Mouse (Mus musculus) liver, embryonic 14.5 days (tissue): ENCODE results near the gene Npas3. TPM values are rescaled to one million over a fixed set of nuclear protein-coding genes. Genes with fewer than 3 reads are reported as not detected.

Source experiments
- ATAC-seq: fragments of 200-750 bp; cut with Nextera tagmentation; 2 replicates; pipeline ENCODE4 v1.8.0; 2017; ENCODE audit warnings: moderate number of reproducible peaks, mild to moderate bottlenecking, moderate library complexity; ENCODE audit not compliant: insufficient read depth
- DNase-seq, 3 experiments: peaks; one replicate each; pipeline ENCODE4 v3.0.0-alpha.2; 2012 to 2013; ENCODE audit warnings: low read depth in 3 of 3, low spot score in 3 of 3
- H3K27ac ChIP-seq: fragments of 300-500 bp; sonication (generic); 2 replicates; pipeline ENCODE4 v1.5.1; 2014; ENCODE audit warnings: moderate library complexity, mild to moderate bottlenecking, control low read depth, inconsistent platforms
- H3K27me3 ChIP-seq: fragments of 300-500 bp; sonication (generic); 2 replicates; pipeline ENCODE4 v1.6.1; 2014; ENCODE audit warnings: mild to moderate bottlenecking, low read length, moderate library complexity; ENCODE audit not compliant: control insufficient read depth, insufficient read depth
- H3K36me3 ChIP-seq: fragments of 300-500 bp; sonication (generic); replicated peaks from 2 replicates; pipeline ENCODE4 v1.6.1; 2014; ENCODE audit warnings: low read depth; ENCODE audit not compliant: control insufficient read depth, insufficient read depth
- H3K4me1 ChIP-seq, 2 experiments: fragments of 200-500 bp in 1 of 2; fragments of 300-500 bp in 1 of 2; sonication (generic) in 1 of 2; replicated peaks; 2 replicates each; pipeline ENCODE4 v1.6.1; 2012 to 2014; ENCODE audit warnings: antibody characterized with exemption in 1 of 2, inconsistent platforms in 1 of 2, low read length in 1 of 2; ENCODE audit not compliant: control insufficient read depth in 2 of 2, insufficient read depth in 2 of 2
- H3K4me2 ChIP-seq: fragments of 300-500 bp; sonication (generic); 2 replicates; pipeline ENCODE4 v1.6.1; 2014; ENCODE audit warnings: low read depth, mild to moderate bottlenecking, control low read depth, moderate library complexity
- H3K4me3 ChIP-seq, 2 experiments: fragments of 200-500 bp in 1 of 2; fragments of 300-500 bp in 1 of 2; sonication (generic) in 1 of 2; 2 replicates each; pipeline ENCODE4 v1.5.1; 2012 to 2014; ENCODE audit warnings: low read depth in 2 of 2, low read length in 2 of 2, mild to moderate bottlenecking in 2 of 2, control low read depth in 1 of 2, inconsistent platforms in 1 of 2, moderate library complexity in 1 of 2; ENCODE audit not compliant: insufficient read depth in 1 of 2
- H3K9ac ChIP-seq: fragments of 300-500 bp; sonication (generic); replicated peaks from 2 replicates; pipeline ENCODE4 v1.6.1; 2014; ENCODE audit warnings: mild to moderate bottlenecking, control low read depth, moderate library complexity
- H3K9me3 ChIP-seq: fragments of 300-500 bp; sonication (generic); 2 replicates; pipeline ENCODE4 v1.6.1; 2016; ENCODE audit warnings: low read length, mixed read lengths; ENCODE audit not compliant: control insufficient read depth
- CTCF ChIP-seq: IDR thresholded peaks from 2 replicates; pipeline ENCODE4 v1.5.1; 2016; ENCODE audit warnings: antibody characterized with exemption, low read depth, control low read depth
- EP300 ChIP-seq: IDR thresholded peaks from 2 replicates; pipeline ENCODE4 v1.6.1; 2016; ENCODE audit warnings: antibody characterized with exemption, low read depth
- WGBS: fragments of 180-500 bp; shearing (Covaris S2); extraction: QIAGEN DNeasy Blood & Tissue Kit; methylation state at CpG from one replicate; pipeline ENCODE4 v1.1.7; 2014; ENCODE audit not compliant: insufficient replicate concordance; 5-methylcytosine and 5-hydroxymethylcytosine counted together
- polyA plus RNA-seq, 2 experiments: library from polyadenylated mRNA; depleted of rRNA in 1 of 2; stranded (reverse) in 1 of 2; unstranded in 1 of 2; fragments of >200 nt; fragmentation: Nextera tagmentation in 1 of 2; extraction: Ambion mirVana in 1 of 2; gene quantifications; 2 replicates each; pipeline versions ENCODE4 v1.2.1 to v1.2.3; 2012 to 2014

Gene Npas3
- polyA plus RNA-seq, 2 experiments, result 0.08 to 0.09 TPM

GRCm38 (mm10) chr12:53447469-53447868 is 199.0 kb downstream of the Npas3 start:
- no peaks in the 10 kb centered on the region for H3K4me1 ChIP-seq
- no peak for TF ChIP-seq CTCF
- no peak for TF ChIP-seq EP300
- no peaks in the 10 kb centered on the region for H3K27me3 ChIP-seq
- no peak overlapping the region for H3K27ac ChIP-seq
- H3K9me3 ChIP-seq, result no peaks in the 10 kb centered on the region
- ATAC-seq (no peak), DNase-seq (no peak)
- WGBS, result 67% methylated on average over 8 of the region's 8 CpGs
- H3K9ac ChIP-seq, result no peak overlapping the region
- H3K36me3 ChIP-seq, result no peaks in the 10 kb centered on the region
- H3K4me2 ChIP-seq, result no peak overlapping the region
- H3K4me3 ChIP-seq, result no peak overlapping the region

GRCm38 (mm10) chr12:53448040-53448439 is 199.6 kb downstream of the Npas3 start:
- TF ChIP-seq EP300, result no peak
- TF ChIP-seq CTCF, result no peak
- Histone ChIP-seq H3K4me2 (no peak overlapping the region), H3K9me3 (no peaks in the 10 kb centered on the region), H3K36me3 (no peaks in the 10 kb centered on the region), H3K27ac (no peak overlapping the region), H3K4me1 (no peaks in the 10 kb centered on the region), H3K27me3 (no peaks in the 10 kb centered on the region), H3K9ac (no peak overlapping the region), H3K4me3 (no peak overlapping the region)
- DNase-seq, result no peak
- 49% methylated on average over 3 of the region's 3 CpGs for WGBS
- ATAC-seq, result no peak

- Histone ChIP-seq H3K36me3 (no peaks in the 10 kb centered on the region), H3K4me1 (no peaks in the 10 kb centered on the region), H3K27ac (no peak overlapping the region), H3K4me2 (no peak overlapping the region), H3K9ac (no peak overlapping the region), H3K9me3 (no peaks in the 10 kb centered on the region), H3K27me3 (no peaks in the 10 kb centered on the region), H3K4me3 (no peak overlapping the region)
- TF ChIP-seq CTCF, result no peak
- no peak for TF ChIP-seq EP300
- ATAC-seq (no peak), DNase-seq (no peak)
Measured at GRCm38 (mm10) chr12:53467549-53467948, 219.1 kb downstream of the Npas3 start.

- Histone ChIP-seq H3K4me1 (no peaks in the 10 kb centered on the region), H3K9ac (no peak overlapping the region), H3K4me3 (no peak overlapping the region), H3K9me3 (no peaks in the 10 kb centered on the region), H3K4me2 (no peak overlapping the region), H3K36me3 (no peaks in the 10 kb centered on the region), H3K27ac (no peak overlapping the region), H3K27me3 (no peaks in the 10 kb centered on the region)
- ATAC-seq (no peak), DNase-seq (no peak)
- TF ChIP-seq EP300, result no peak
- no peak for TF ChIP-seq CTCF
Measured at GRCm38 (mm10) chr12:53474486-53474885, 226.0 kb downstream of the Npas3 start.

- Histone ChIP-seq H3K27me3 (no peaks in the 10 kb centered on the region), H3K4me3 (no peak overlapping the region), H3K27ac (no peak overlapping the region), H3K9me3 (no peaks in the 10 kb centered on the region), H3K4me1 (no peaks in the 10 kb centered on the region), H3K36me3 (no peaks in the 10 kb centered on the region), H3K4me2 (no peak overlapping the region), H3K9ac (no peak overlapping the region)
- 74% methylated on average over 6 of the region's 6 CpGs for WGBS
- TF ChIP-seq EP300, result no peak
- TF ChIP-seq CTCF, result no peak
- no peak for DNase-seq
- ATAC-seq, result no peak
Measured at GRCm38 (mm10) chr12:53484924-53485323, 236.4 kb downstream of the Npas3 start.

GRCm38 (mm10) chr12:53496386-53496785 is 247.9 kb downstream of the Npas3 start:
- no peaks in the 10 kb centered on the region for H3K9me3 ChIP-seq
- H3K9ac ChIP-seq, result no peak overlapping the region
- H3K4me3 ChIP-seq, result no peak overlapping the region
- H3K27me3 ChIP-seq, result no peaks in the 10 kb centered on the region
- TF ChIP-seq CTCF (no peak), EP300 (no peak)
- ATAC-seq (no peak), DNase-seq (no peak)
- no peaks in the 10 kb centered on the region for H3K4me1 ChIP-seq
- no peaks in the 10 kb centered on the region for H3K36me3 ChIP-seq
- H3K4me2 ChIP-seq, result no peak overlapping the region
- H3K27ac ChIP-seq, result no peak overlapping the region
